ENCODE assay signal across 8 mouse cellular contexts in genomic region chr5:123525281-123525680, GRCm38 (mm10). TPM values are rescaled to one million over a fixed set of nuclear protein-coding genes. Genes with fewer than 3 reads are reported as not detected.
DNase-seq lines count a peak whose midpoint lies in the region; ATAC-seq lines count a peak whose summit lies in the region.

Gene Gm49027, minus strand, starts transcription at chr5:123525488.

- peak within 1 kb of the TSS; percentile 59 for H3K9ac ChIP-seq in forebrain, embryonic 12.5 days
- peak within 1 kb of the TSS; percentile 50 for H3K9ac ChIP-seq in liver, embryonic 11.5 days (ENCODE audit: low read depth, low read length)
- H3K9ac ChIP-seq in stomach, embryonic 15.5 days, result no peak within 1 kb of the TSS

- H3K36me3 ChIP-seq in megakaryocyte, embryonic 14.5 days (replicated peaks; ENCODE audit: low read length), result peaks cover 51% of the 10 kb centered on the region
- H3K36me3 ChIP-seq in forebrain, embryonic 12.5 days (replicated peaks), result peaks cover 24% of the 10 kb centered on the region
- H3K36me3 ChIP-seq in liver, embryonic 11.5 days (ENCODE audit: control insufficient read depth, insufficient read depth, low read length), result peaks cover 5% of the 10 kb centered on the region
- no peaks in the 10 kb centered on the region for H3K36me3 ChIP-seq in stomach, embryonic 15.5 days

- H3K27ac ChIP-seq in forebrain, embryonic 12.5 days, result peak within 1 kb of the TSS; percentile 47; the same call in 1 of the 2 replicates
- H3K27ac ChIP-seq in liver, embryonic 11.5 days (ENCODE audit: low read depth, low read length), result peak within 1 kb of the TSS; percentile 51; the same call in 1 of the 2 replicates
- no peak within 1 kb of the TSS for H3K27ac ChIP-seq in stomach, embryonic 15.5 days

- peak within 1 kb of the TSS; percentile 96 for H3K4me3 ChIP-seq in megakaryocyte, embryonic 14.5 days (replicated peaks)
- H3K4me3 ChIP-seq in forebrain, embryonic 12.5 days (replicated peaks), result peak within 1 kb of the TSS; percentile 93
- peak within 1 kb of the TSS; percentile 94 for H3K4me3 ChIP-seq in liver, embryonic 11.5 days (ENCODE audit: low read depth, low read length)
- peak within 1 kb of the TSS; percentile 85 for H3K4me3 ChIP-seq in stomach, embryonic 15.5 days (replicated peaks)

- 87% methylated on average over 7 of the region's 7 CpGs for WGBS in forebrain, embryonic 12.5 days
- WGBS in liver, embryonic 11.5 days, result 76% methylated on average over 7 of the region's 7 CpGs
- WGBS in stomach, embryonic 15.5 days, result 80% methylated on average over 7 of the region's 7 CpGs

- H3K4me2 ChIP-seq in forebrain, embryonic 12.5 days, result peak within 1 kb of the TSS; percentile 86
- H3K4me2 ChIP-seq in liver, embryonic 11.5 days, result peak within 1 kb of the TSS; percentile 82
- H3K4me2 ChIP-seq in stomach, embryonic 15.5 days, result peak within 1 kb of the TSS; percentile 58

- ATAC-seq in megakaryocyte, adult 5-6 weeks (ENCODE audit: poor library complexity, severe bottlenecking), result no peak
- ATAC-seq in forebrain, embryonic 12.5 days (ENCODE audit: low FRiP score), result no peak
- no peak for ATAC-seq in liver, embryonic 11.5 days (replicated peaks; ENCODE audit: low FRiP score)
- no peak for ATAC-seq in stomach, embryonic 15.5 days (ENCODE audit: insufficient read depth, low FRiP score, low read depth)

- no peaks in the 10 kb centered on the region for H3K27me3 ChIP-seq in megakaryocyte, embryonic 14.5 days (replicated peaks)
- H3K27me3 ChIP-seq in forebrain, embryonic 12.5 days, result no peaks in the 10 kb centered on the region
- H3K27me3 ChIP-seq in liver, embryonic 11.5 days (replicated peaks; ENCODE audit: control insufficient read depth, insufficient read depth, low read length), result no peaks in the 10 kb centered on the region
- H3K27me3 ChIP-seq in stomach, embryonic 15.5 days (replicated peaks), result no peaks in the 10 kb centered on the region

- peaks cover 29% of the 10 kb centered on the region for H3K4me1 ChIP-seq in megakaryocyte, embryonic 14.5 days
- peaks cover 32% of the 10 kb centered on the region for H3K4me1 ChIP-seq in forebrain, embryonic 12.5 days
- peaks cover 15% of the 10 kb centered on the region for H3K4me1 ChIP-seq in liver, embryonic 11.5 days (replicated peaks; ENCODE audit: control insufficient read depth, insufficient read depth, low read length)
- peaks cover 11% of the 10 kb centered on the region; the same call in 1 of the 2 replicates for H3K4me1 ChIP-seq in stomach, embryonic 15.5 days

- DNase-seq in cerebellum, adult 8-10 months, result peak; percentile 8
- DNase-seq in cerebellum, adult 18-20 months, result no peak
- no peak for DNase-seq in liver, embryonic 11.5 days (ENCODE audit: low spot score)
- DNase-seq in kidney, postnatal 36 days, result no peak

- H3K9me3 ChIP-seq in megakaryocyte, embryonic 14.5 days, result no peaks in the 10 kb centered on the region
- no peaks in the 10 kb centered on the region for H3K9me3 ChIP-seq in forebrain, embryonic 12.5 days
- no peaks in the 10 kb centered on the region for H3K9me3 ChIP-seq in liver, embryonic 11.5 days (ENCODE audit: control insufficient read depth, low read length)
- no peaks in the 10 kb centered on the region for H3K9me3 ChIP-seq in stomach, embryonic 15.5 days

RNA-seq across cellular contexts. Expression of gene Gm49027, which starts in this region (rescaled TPM):
- polyA plus RNA-seq in megakaryocyte, embryonic 14.5 days (2012; ENCODE audit: insufficient read depth, low replicate concordance), result not detected in 2 replicates
- 0.09 TPM in 1 of 2 replicates, not detected in the other for total RNA-seq in megakaryocyte, adult 5-6 weeks (2015)
- total RNA-seq in megakaryocyte, adult 5-6 weeks (2017), result not detected in 2 replicates
- polyA plus RNA-seq in forebrain, embryonic 12.5 days (2016; fragmentation: Nextera tagmentation; extraction: Ambion mirVana), result 0.38 and 0.69 TPM in 2 replicates
- polyA plus RNA-seq in liver, embryonic 11.5 days (2014; fragmentation: Nextera tagmentation; extraction: Ambion mirVana), result 0.22 and 0.47 TPM in 2 replicates
- polyA plus RNA-seq in stomach, embryonic 15.5 days (2015; fragmentation: Nextera tagmentation; extraction: Ambion mirVana), result 7.5 and 8.2 TPM in 2 replicates
